Mouse (Mus musculus): Measurements from ENCODE around the gene Cpne5. TPM values are rescaled to one million over a fixed set of nuclear protein-coding genes. Genes with fewer than 3 reads are reported as not detected.

The Cpne5 gene
- polyA plus RNA-seq, 1 experiment from 2014 or later: 21.6 TPM

- no peak overlapping the region for H3K9ac ChIP-seq
- H3K27ac ChIP-seq (replicated peaks): no peak overlapping the region
- H3K4me3 ChIP-seq: no peak overlapping the region
- H3K9me3 ChIP-seq: no peaks in the 10 kb centered on the region
- H3K36me3 ChIP-seq: no peaks in the 10 kb centered on the region
- H3K4me2 ChIP-seq: no peak overlapping the region
- peaks cover 12% of the 10 kb centered on the region for H3K27me3 ChIP-seq
- WGBS: 54% methylated on average over 10 of the region's 10 CpGs
- no peak for ATAC-seq (ENCODE audit: low read depth)
- H3K4me1 ChIP-seq (replicated peaks): no peaks in the 10 kb centered on the region; the same call in 1 of the 2 replicates
Observed at GRCm38 (mm10) chr17:29231109-29231508, 6.9 kb downstream of the Cpne5 start.

GRCm38 (mm10) chr17:29220631-29221030 lies 17.3 kb downstream of the Cpne5 start:
- Histone ChIP-seq H3K4me1 (replicated peaks) (peaks cover 22% of the 10 kb centered on the region), H3K4me3 (no peak overlapping the region), H3K9me3 (no peaks in the 10 kb centered on the region), H3K4me2 (no peak overlapping the region), H3K36me3 (no peaks in the 10 kb centered on the region), H3K27me3 (no peaks in the 10 kb centered on the region), H3K27ac (replicated peaks) (peak overlapping the region; percentile 34; the same call in 1 of the 2 replicates), H3K9ac (no peak overlapping the region)
- ATAC-seq (ENCODE audit: low read depth): peak; percentile 33; the same call in 1 of the 2 replicates
- WGBS: 59% methylated on average over 14 of the region's 14 CpGs

DNA sequence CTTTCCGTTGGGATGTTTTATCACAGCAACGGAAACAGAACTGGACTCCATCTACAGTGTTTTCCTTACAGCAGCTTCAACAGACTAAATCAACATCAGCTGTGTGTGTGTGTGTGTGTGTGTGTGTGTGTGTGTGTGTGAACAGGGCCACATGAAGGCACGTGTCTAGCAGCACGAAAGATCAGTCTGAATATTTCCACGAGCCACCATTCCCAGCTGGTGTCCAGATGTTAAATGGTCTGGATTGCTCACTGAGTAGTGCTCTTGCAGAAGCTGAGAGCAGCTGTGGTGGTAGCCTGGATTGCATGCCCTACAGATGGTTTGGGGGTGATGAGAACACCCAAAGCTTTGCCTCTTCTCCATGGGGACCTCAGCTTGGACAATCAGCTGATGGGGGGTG lies 19.9 kb downstream of the Cpne5 start:
- no peaks in the 10 kb centered on the region for H3K36me3 ChIP-seq
- H3K4me2 ChIP-seq: no peak overlapping the region
- 71% methylated on average over 5 of the region's 5 CpGs for WGBS
- H3K9ac ChIP-seq: no peak overlapping the region
- peaks cover 48% of the 10 kb centered on the region for H3K4me1 ChIP-seq (replicated peaks)
- no peaks in the 10 kb centered on the region for H3K9me3 ChIP-seq
- H3K27me3 ChIP-seq: no peaks in the 10 kb centered on the region
- H3K27ac ChIP-seq (replicated peaks): no peak overlapping the region
- ATAC-seq (ENCODE audit: low read depth): no peak
- no peak overlapping the region for H3K4me3 ChIP-seq

- H3K9ac ChIP-seq: no peak overlapping the region
- peaks cover 48% of the 10 kb centered on the region for H3K4me1 ChIP-seq (replicated peaks)
- no peak overlapping the region for H3K4me2 ChIP-seq
- no peak overlapping the region for H3K4me3 ChIP-seq
- H3K27me3 ChIP-seq: no peaks in the 10 kb centered on the region
- WGBS: 59% methylated on average over 7 of the region's 7 CpGs
- H3K27ac ChIP-seq (replicated peaks): no peak overlapping the region
- no peak for ATAC-seq (ENCODE audit: low read depth)
- H3K9me3 ChIP-seq: no peaks in the 10 kb centered on the region
- no peaks in the 10 kb centered on the region for H3K36me3 ChIP-seq
Observed at GRCm38 (mm10) chr17:29216078-29216477, 21.9 kb downstream of the Cpne5 start.

- no peak for ATAC-seq (ENCODE audit: low read depth)
- Histone ChIP-seq H3K9ac (0 out of 2 replicates have a peak overlapping the region, but pooled peaks have one; percentile 31), H3K36me3 (no peaks in the 10 kb centered on the region), H3K4me1 (replicated peaks) (peaks cover 39% of the 10 kb centered on the region), H3K27ac (replicated peaks) (peak overlapping the region; percentile 84), H3K4me2 (no peak overlapping the region), H3K27me3 (no peaks in the 10 kb centered on the region), H3K4me3 (no peak overlapping the region), H3K9me3 (no peaks in the 10 kb centered on the region)
- 23% methylated on average over 10 of the region's 10 CpGs for WGBS
Observed at GRCm38 (mm10) chr17:29214655-29215054, 23.3 kb downstream of the Cpne5 start.

GRCm38 (mm10) chr17:29214193-29214456 lies 23.8 kb downstream of the Cpne5 start:
- H3K9me3 ChIP-seq: no peaks in the 10 kb centered on the region
- peaks cover 39% of the 10 kb centered on the region for H3K4me1 ChIP-seq (replicated peaks)
- 0 out of 2 replicates have a peak overlapping the region, but pooled peaks have one; percentile 31 for H3K9ac ChIP-seq
- no peak overlapping the region; the same call in 1 of the 2 replicates for H3K4me2 ChIP-seq
- H3K4me3 ChIP-seq: no peak overlapping the region
- 61% methylated on average over 4 of the region's 4 CpGs for WGBS
- no peaks in the 10 kb centered on the region for H3K36me3 ChIP-seq
- H3K27ac ChIP-seq (replicated peaks): peak overlapping the region; percentile 84
- no peaks in the 10 kb centered on the region for H3K27me3 ChIP-seq
- no peak; the same call in 1 of the 2 replicates for ATAC-seq (ENCODE audit: low read depth)

- Histone ChIP-seq H3K9ac (peak overlapping the region; percentile 49), H3K4me1 (replicated peaks) (peaks cover 39% of the 10 kb centered on the region), H3K4me3 (no peak overlapping the region), H3K27me3 (no peaks in the 10 kb centered on the region), H3K4me2 (peak overlapping the region; percentile 38), H3K36me3 (no peaks in the 10 kb centered on the region), H3K27ac (replicated peaks) (peak overlapping the region; percentile 84), H3K9me3 (no peaks in the 10 kb centered on the region)
- 4% methylated on average over 12 of the region's 12 CpGs for WGBS
- peak; percentile 66 for ATAC-seq (ENCODE audit: low read depth)
Observed at GRCm38 (mm10) chr17:29213381-29214192, 24.4 kb downstream of the Cpne5 start.

DNA sequence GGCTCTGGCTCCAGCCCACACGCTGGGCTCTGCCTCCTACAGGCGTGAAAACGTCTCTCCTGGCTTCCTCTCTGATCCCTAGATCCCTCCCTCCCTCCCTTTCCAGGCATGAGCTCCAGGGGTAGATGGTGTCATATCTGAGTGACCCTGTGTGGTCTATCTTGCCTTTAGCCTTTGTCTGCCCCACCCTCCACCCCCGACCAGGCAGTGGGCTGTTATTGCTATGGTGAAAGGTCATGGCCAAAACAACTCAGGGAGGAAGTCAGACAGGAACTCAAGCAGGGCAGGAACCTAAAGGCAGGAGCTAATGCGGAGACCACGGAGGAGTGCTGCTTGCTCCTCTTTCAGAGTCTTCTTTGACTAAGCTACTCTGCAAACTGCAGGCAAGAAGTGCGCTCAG lies 26.1 kb downstream of the Cpne5 start:
- ATAC-seq (ENCODE audit: low read depth): no peak
- no peaks in the 10 kb centered on the region for H3K36me3 ChIP-seq
- 0 out of 2 replicates have a peak overlapping the region, but pooled peaks have one; percentile 23 for H3K27ac ChIP-seq (replicated peaks)
- no peaks in the 10 kb centered on the region for H3K9me3 ChIP-seq
- H3K27me3 ChIP-seq: no peaks in the 10 kb centered on the region
- WGBS: 49% methylated on average over 7 of the region's 7 CpGs
- H3K4me2 ChIP-seq: no peak overlapping the region
- no peak overlapping the region for H3K9ac ChIP-seq
- H3K4me1 ChIP-seq (replicated peaks): peaks cover 39% of the 10 kb centered on the region
- H3K4me3 ChIP-seq: no peak overlapping the region

- no peak overlapping the region for H3K9ac ChIP-seq
- H3K4me1 ChIP-seq (replicated peaks): peaks cover 25% of the 10 kb centered on the region
- H3K27ac ChIP-seq (replicated peaks): no peak overlapping the region
- no peak overlapping the region for H3K4me2 ChIP-seq
- no peaks in the 10 kb centered on the region for H3K27me3 ChIP-seq
- H3K36me3 ChIP-seq: no peaks in the 10 kb centered on the region
- no peak overlapping the region for H3K4me3 ChIP-seq
- no peak for ATAC-seq (ENCODE audit: low read depth)
- WGBS: 92% methylated on average over 3 of the region's 3 CpGs
- no peaks in the 10 kb centered on the region for H3K9me3 ChIP-seq
Observed at GRCm38 (mm10) chr17:29210037-29210436, 27.9 kb downstream of the Cpne5 start.

- H3K9ac ChIP-seq: no peak overlapping the region
- H3K4me2 ChIP-seq: no peak overlapping the region
- no peaks in the 10 kb centered on the region for H3K27me3 ChIP-seq
- H3K27ac ChIP-seq (replicated peaks): no peak overlapping the region
- no peaks in the 10 kb centered on the region for H3K36me3 ChIP-seq
- H3K9me3 ChIP-seq: no peaks in the 10 kb centered on the region
- WGBS: 77% methylated on average over 7 of the region's 7 CpGs
- no peak overlapping the region for H3K4me3 ChIP-seq
- ATAC-seq (ENCODE audit: low read depth): no peak
- no peaks in the 10 kb centered on the region for H3K4me1 ChIP-seq (replicated peaks)
Observed at GRCm38 (mm10) chr17:29206052-29206451, 31.9 kb downstream of the Cpne5 start.

DNA sequence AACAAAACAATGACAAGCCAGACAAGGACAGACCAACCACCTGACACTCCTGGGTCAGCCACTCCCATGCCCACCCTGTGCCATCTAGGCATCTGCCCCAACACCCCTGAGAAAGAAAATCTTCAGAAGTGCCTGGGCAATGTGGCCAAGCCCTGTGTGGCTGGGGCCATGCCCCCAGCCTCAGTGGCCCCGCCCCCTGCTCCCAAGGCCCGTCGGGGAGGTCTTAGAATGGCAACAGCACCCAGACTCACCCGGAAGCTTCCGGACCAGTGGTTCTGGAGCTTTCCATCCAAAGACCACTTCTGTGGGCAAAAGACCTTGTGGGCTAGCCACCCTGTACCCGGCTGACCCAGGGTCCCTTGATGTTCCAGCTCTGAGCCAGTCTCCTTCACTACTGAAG lies 35.4 kb downstream of the Cpne5 start:
- ATAC-seq (ENCODE audit: low read depth): no peak
- H3K9me3 ChIP-seq: no peaks in the 10 kb centered on the region
- H3K9ac ChIP-seq: no peak overlapping the region
- H3K4me2 ChIP-seq: no peak overlapping the region
- no peak overlapping the region for H3K4me3 ChIP-seq
- no peak overlapping the region for H3K27ac ChIP-seq (replicated peaks)
- WGBS: 89% methylated on average over 6 of the region's 6 CpGs
- H3K4me1 ChIP-seq (replicated peaks): peaks cover 8% of the 10 kb centered on the region
- no peaks in the 10 kb centered on the region for H3K36me3 ChIP-seq
- no peaks in the 10 kb centered on the region for H3K27me3 ChIP-seq

DNA sequence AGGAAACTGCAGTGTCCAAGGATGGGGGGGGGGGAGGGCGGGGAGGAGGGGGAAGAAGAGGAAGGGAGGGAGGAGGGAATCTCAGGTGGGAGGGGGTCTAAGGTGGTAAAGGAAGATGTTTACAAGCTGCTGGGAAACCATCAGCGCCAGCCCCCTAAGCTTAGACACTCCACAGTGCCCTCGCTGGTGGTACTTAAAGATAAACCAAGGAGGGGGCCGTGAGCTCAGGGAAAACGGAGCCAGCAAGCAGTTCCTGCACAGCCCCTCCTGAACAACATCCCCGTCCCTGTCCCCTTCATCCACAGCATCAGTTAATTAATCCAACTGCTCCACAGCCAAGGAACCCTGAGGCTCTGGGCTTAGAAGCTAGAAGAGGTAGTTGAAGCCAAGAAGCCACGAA lies 38.1 kb downstream of the Cpne5 start:
- Histone ChIP-seq H3K36me3 (no peaks in the 10 kb centered on the region), H3K4me1 (replicated peaks) (peaks cover 8% of the 10 kb centered on the region), H3K4me3 (no peak overlapping the region), H3K9ac (no peak overlapping the region), H3K27me3 (no peaks in the 10 kb centered on the region), H3K9me3 (no peaks in the 10 kb centered on the region), H3K4me2 (no peak overlapping the region), H3K27ac (replicated peaks) (peak overlapping the region; percentile 38; the same call in 1 of the 2 replicates)
- ATAC-seq (ENCODE audit: low read depth): no peak
- WGBS: 37% methylated on average over 6 of the region's 7 CpGs

All from neural tube, embryonic 13.5 days (tissue).